Mouse (Mus musculus) forebrain, embryonic 14.5 days (tissue): ENCODE measurements around the gene Frmd4a. TPM values are rescaled to one million over a fixed set of nuclear protein-coding genes. Genes with fewer than 3 reads are reported as not detected.
A peak's percentile ranks its signal among the peaks of the same experiment; 100 is the strongest.

ENCODE experiments used
- ATAC-seq: fragments of 200-750 bp; cut with Nextera tagmentation; 2 replicates; pipeline ENCODE4 v1.8.0; 2017; ENCODE audit warnings: mild to moderate bottlenecking, moderate library complexity
- DNase-seq: peaks from one replicate; pipeline ENCODE4 v3.0.0-alpha.2; 2015; ENCODE audit warnings: low spot score
- H3K27ac ChIP-seq: fragments of 300-500 bp; sonication (generic); 2 replicates; pipeline ENCODE4 v1.5.1; 2014; ENCODE audit warnings: low read depth, mild to moderate bottlenecking, control low read depth, low read length, moderate library complexity
- H3K27me3 ChIP-seq: fragments of 300-500 bp; sonication (generic); replicated peaks from 2 replicates; pipeline ENCODE4 v1.6.1; 2014; ENCODE audit warnings: low read length, control low read depth, mixed read lengths; ENCODE audit not compliant: control insufficient read depth, insufficient read depth
- H3K36me3 ChIP-seq: fragments of 300-500 bp; sonication (generic); 2 replicates; pipeline ENCODE4 v1.6.1; 2014; ENCODE audit warnings: low read length, control low read depth; ENCODE audit not compliant: control insufficient read depth, insufficient read depth
- H3K4me1 ChIP-seq: fragments of 300-500 bp; sonication (generic); 2 replicates; pipeline ENCODE4 v1.6.1; 2014; ENCODE audit warnings: antibody characterized with exemption, low read length, control low read depth; ENCODE audit not compliant: control insufficient read depth, insufficient read depth
- H3K4me2 ChIP-seq: fragments of 300-500 bp; sonication (generic); 2 replicates; pipeline ENCODE4 v1.6.1; 2014; ENCODE audit warnings: mild to moderate bottlenecking, control low read depth, low read length
- H3K4me3 ChIP-seq: fragments of 300-500 bp; sonication (generic); 2 replicates; pipeline ENCODE4 v1.5.1; 2014; ENCODE audit warnings: low read depth, low read length, control low read depth
- H3K9ac ChIP-seq: fragments of 300-500 bp; sonication (generic); 2 replicates; pipeline ENCODE4 v1.6.1; 2014; ENCODE audit warnings: mild to moderate bottlenecking, low read length, control low read depth, moderate library complexity
- H3K9me3 ChIP-seq: fragments of 300-500 bp; sonication (generic); replicated peaks from 2 replicates; pipeline ENCODE4 v1.6.1; 2016; ENCODE audit warnings: low read length, control low read depth, mixed read lengths; ENCODE audit not compliant: control insufficient read depth
- WGBS: fragments of 180-500 bp; shearing (Covaris S2); extraction: QIAGEN DNeasy Blood & Tissue Kit; methylation state at CpG from one replicate; pipeline ENCODE4 v1.1.7; 2014; 5-methylcytosine and 5-hydroxymethylcytosine counted together
- polyA plus RNA-seq: library from polyadenylated mRNA; unstranded; fragments of >200 nt; fragmentation: Nextera tagmentation; extraction: Ambion mirVana; gene quantifications from 2 replicates; pipeline ENCODE4 v1.2.1, GENCODE M21; 2014

Gene Frmd4a
- polyA plus RNA-seq, 1 experiment from 2014 or later, result 36.9 TPM

DNA sequence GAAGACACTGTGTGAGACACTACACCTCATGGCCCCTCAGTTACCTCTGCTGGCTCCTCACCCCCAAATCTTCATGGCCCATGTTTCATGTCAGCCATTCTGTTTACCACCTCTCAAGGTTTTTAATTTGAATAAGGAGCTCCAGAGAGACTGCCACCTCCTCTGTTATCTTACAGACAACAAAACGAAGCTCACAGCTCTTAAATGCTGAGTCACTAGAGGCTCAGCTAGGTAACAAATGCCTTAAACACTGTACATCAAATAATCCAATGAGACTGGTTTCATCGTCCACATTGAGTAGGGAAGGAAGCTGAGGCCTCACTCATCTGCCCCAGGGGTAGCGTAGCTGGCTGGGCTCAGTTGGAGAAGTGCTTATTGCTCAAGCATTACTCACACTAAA lies 245.2 kb downstream of the Frmd4a start:
- Histone ChIP-seq H3K27ac (no peak overlapping the region), H3K4me1 (0 out of 2 replicates have a peak, but pooled peaks cover 6% of the 10 kb centered on the region), H3K9ac (no peak overlapping the region), H3K9me3 (no peaks in the 10 kb centered on the region), H3K4me2 (no peak overlapping the region), H3K4me3 (no peak overlapping the region), H3K36me3 (no peaks in the 10 kb centered on the region), H3K27me3 (no peaks in the 10 kb centered on the region)
- WGBS, result 84% methylated on average over 3 of the region's 3 CpGs
- ATAC-seq, result no peak
- DNase-seq, result no peak

DNA sequence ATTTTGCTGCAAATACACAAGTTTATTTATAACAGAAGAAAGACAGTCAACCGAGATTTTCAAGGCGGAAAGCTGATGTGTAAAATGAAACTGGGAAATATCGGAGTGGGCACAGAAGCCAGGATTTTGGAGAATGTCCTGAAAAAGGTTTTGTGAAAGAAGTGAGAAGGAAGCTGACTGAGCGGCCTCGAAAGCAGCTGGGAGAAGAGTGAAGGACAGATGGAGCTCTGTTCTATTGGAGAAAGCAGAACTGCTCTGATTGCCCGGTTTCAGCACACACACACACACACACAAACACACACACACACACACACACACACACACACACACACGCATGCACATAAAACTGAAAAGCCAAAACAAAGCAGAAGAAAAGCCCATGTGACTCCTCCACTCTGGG lies 249.9 kb downstream of the Frmd4a start:
- ATAC-seq (no peak), DNase-seq (no peak)
- 81% methylated on average over 7 of the region's 7 CpGs for WGBS
- no peaks in the 10 kb centered on the region for H3K4me1 ChIP-seq
- no peaks in the 10 kb centered on the region for H3K27me3 ChIP-seq
- H3K9ac ChIP-seq, result no peak overlapping the region
- H3K27ac ChIP-seq, result no peak overlapping the region
- no peaks in the 10 kb centered on the region for H3K9me3 ChIP-seq
- H3K4me3 ChIP-seq, result no peak overlapping the region
- H3K4me2 ChIP-seq, result no peak overlapping the region
- H3K36me3 ChIP-seq, result no peaks in the 10 kb centered on the region

DNA sequence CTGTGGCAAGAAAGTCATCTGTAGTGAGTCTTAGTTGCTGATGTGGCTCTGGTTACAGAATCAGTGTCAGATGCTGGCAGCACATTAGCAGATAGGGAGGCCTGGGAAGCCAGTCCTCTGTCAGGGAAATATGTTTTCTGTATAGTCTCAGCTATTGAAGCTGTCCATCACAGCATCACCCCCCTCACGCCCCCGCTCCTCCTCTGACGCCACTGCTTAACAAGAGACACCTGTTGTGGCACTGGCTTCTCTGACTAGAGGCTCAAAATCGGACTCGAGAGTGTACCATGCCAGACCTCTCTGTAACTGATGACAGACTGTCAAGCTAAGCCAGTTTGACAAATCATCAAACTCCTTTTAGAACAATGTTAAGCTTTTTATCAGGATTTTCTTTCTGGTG lies 265.3 kb downstream of the Frmd4a start:
- Histone ChIP-seq H3K9ac (no peak overlapping the region), H3K27me3 (no peaks in the 10 kb centered on the region), H3K4me2 (no peak overlapping the region), H3K9me3 (no peaks in the 10 kb centered on the region), H3K27ac (no peak overlapping the region), H3K36me3 (no peaks in the 10 kb centered on the region), H3K4me1 (0 out of 2 replicates have a peak, but pooled peaks cover 3% of the 10 kb centered on the region), H3K4me3 (no peak overlapping the region)
- ATAC-seq (no peak), DNase-seq (no peak)
- 72% methylated on average over 5 of the region's 5 CpGs for WGBS

DNA sequence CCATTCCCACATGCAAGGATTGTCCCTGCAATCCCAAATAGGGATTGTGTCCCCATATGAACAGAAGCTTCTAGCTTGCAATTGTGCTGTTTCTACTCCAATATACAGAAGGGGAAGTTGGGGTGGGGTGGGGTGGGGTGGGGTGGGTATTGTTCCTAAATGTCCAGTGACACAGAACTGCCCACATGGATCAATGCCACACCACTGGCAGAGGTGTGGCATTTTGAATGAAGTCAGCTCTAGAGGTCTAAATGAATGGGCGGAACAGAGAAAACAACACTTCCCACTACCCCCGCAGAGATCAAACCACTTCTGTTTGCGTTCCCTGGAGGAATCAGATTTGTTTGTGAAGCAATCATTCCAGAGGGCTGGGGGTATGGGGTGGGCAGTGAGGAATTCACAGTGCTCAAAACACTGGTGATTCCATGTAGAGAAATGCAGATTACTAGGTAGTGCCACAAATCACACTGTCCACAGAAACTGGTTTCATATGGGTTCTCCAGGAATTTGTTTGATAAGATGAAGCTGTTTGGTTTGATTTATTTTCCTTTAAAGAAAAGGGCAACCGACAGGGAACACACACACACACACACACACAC lies 268.3 kb downstream of the Frmd4a start:
- Histone ChIP-seq H3K4me2 (no peak overlapping the region), H3K4me1 (0 out of 2 replicates have a peak, but pooled peaks cover 3% of the 10 kb centered on the region), H3K36me3 (no peaks in the 10 kb centered on the region), H3K9ac (no peak overlapping the region), H3K27me3 (no peaks in the 10 kb centered on the region), H3K27ac (no peak overlapping the region), H3K9me3 (no peaks in the 10 kb centered on the region), H3K4me3 (no peak overlapping the region)
- DNase-seq (no peak), ATAC-seq (no peak)
- WGBS, result 42% methylated on average over 4 of the region's 4 CpGs

DNA sequence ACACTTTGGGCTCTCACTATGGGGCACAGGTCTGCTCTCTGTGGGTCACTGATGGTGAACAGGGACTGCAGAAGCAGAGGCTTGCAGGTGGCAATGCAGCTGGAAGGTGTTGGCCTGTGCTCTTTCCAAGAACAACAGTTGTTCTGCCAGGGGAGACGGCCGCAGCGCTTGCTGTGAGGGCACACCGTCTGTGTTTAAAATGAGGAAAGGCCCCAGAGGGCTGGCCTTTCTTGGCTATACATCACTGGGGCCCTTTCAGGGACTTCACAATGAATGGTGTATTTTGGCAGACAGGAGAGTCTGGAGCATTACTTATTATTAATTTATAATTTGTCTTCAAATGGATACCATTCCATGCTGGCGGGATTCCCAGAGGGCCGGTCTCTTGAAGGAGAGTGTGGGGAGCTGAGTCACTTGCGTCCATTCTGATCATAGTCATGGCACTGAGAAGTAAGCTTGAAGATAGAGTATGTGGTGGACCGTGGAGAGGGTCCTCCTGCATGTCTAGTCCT lies 268.9 kb downstream of the Frmd4a start:
- Histone ChIP-seq H3K27ac (no peak overlapping the region), H3K4me2 (no peak overlapping the region), H3K9me3 (no peaks in the 10 kb centered on the region), H3K4me3 (no peak overlapping the region), H3K4me1 (0 out of 2 replicates have a peak, but pooled peaks cover 3% of the 10 kb centered on the region), H3K27me3 (no peaks in the 10 kb centered on the region), H3K9ac (no peak overlapping the region), H3K36me3 (no peaks in the 10 kb centered on the region)
- peak; percentile 35 for DNase-seq
- ATAC-seq, result peak; percentile 32; the same call in 1 of the 2 replicates
- 42% methylated on average over 8 of the region's 8 CpGs for WGBS

DNA sequence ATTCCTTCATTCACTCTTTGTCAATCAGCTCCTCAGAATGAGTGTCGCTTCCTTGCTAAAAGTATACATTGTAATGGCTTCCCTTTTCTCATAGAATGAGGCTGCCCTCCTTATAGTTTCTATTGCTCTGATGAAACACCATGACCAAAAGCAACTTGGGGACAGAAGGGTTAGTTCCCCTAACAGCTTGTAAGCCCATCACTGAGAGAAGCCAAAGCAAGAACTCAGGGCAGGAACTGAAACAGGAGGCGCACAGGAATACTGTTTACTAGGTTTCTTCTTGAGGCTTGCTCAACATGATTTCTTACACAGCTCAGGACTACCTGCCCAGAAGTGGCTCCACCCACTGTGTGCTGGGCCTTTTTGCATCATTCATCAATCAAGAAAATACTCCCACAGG lies 273.0 kb downstream of the Frmd4a start:
- H3K4me3 ChIP-seq, result no peak overlapping the region
- H3K36me3 ChIP-seq, result no peaks in the 10 kb centered on the region
- H3K27me3 ChIP-seq, result no peaks in the 10 kb centered on the region
- ATAC-seq, result no peak
- H3K27ac ChIP-seq, result no peak overlapping the region
- 0 out of 2 replicates have a peak, but pooled peaks cover 3% of the 10 kb centered on the region for H3K4me1 ChIP-seq
- 94% methylated on average over 2 of the region's 2 CpGs for WGBS
- H3K4me2 ChIP-seq, result no peak overlapping the region
- no peak for DNase-seq
- no peak overlapping the region for H3K9ac ChIP-seq
- no peaks in the 10 kb centered on the region for H3K9me3 ChIP-seq

DNA sequence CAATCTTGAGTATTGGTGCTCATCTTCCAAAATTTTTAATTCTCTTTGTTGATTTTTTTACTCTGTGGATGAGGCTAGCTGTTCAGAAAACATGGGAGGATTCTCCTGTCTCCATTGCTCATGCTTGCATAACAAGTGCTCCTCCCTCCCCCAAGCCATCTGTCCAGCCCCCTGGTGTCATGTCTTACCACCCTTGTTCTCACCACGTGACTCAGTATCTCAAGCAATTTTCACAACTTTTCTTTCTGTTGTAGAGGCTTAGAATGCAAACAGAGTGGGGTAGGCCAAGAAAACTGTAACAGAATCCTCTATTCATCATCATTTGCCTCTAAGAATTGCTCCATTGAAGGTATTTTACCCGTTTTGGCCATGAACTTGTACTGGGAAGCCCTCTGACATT lies 273.6 kb downstream of the Frmd4a start:
- Histone ChIP-seq H3K27me3 (no peaks in the 10 kb centered on the region), H3K27ac (no peak overlapping the region), H3K4me3 (no peak overlapping the region), H3K4me2 (no peak overlapping the region), H3K36me3 (no peaks in the 10 kb centered on the region), H3K9ac (no peak overlapping the region), H3K9me3 (no peaks in the 10 kb centered on the region), H3K4me1 (0 out of 2 replicates have a peak, but pooled peaks cover 3% of the 10 kb centered on the region)
- no peak for ATAC-seq
- WGBS, result 61% methylated on average over 2 of the region's 2 CpGs
- no peak for DNase-seq

DNA sequence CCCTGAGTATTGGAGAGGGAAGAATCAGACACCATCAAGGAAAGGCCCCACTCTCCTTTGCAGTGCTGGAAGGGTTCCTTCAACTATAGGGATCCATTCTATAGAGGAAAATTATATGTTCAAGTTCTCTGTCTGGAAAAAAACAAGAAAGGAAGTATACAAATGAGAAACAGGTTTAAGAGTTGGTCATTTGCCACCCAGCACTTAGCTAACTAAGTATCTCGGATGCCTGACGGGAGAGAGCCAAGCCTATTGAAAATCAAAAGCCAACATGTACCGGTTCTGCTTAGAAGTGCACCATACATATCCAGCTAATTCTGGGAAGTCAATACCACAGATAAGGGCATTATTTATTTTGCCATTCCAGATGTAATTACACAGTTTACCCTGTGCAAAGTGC lies 274.2 kb downstream of the Frmd4a start:
- no peak overlapping the region for H3K9ac ChIP-seq
- ATAC-seq, result no peak
- DNase-seq, result no peak
- H3K4me1 ChIP-seq, result 0 out of 2 replicates have a peak, but pooled peaks cover 2% of the 10 kb centered on the region
- no peaks in the 10 kb centered on the region for H3K27me3 ChIP-seq
- H3K4me3 ChIP-seq, result no peak overlapping the region
- no peaks in the 10 kb centered on the region for H3K36me3 ChIP-seq
- no peak overlapping the region for H3K27ac ChIP-seq
- 98% methylated on average over 3 of the region's 3 CpGs for WGBS
- no peaks in the 10 kb centered on the region for H3K9me3 ChIP-seq
- H3K4me2 ChIP-seq, result no peak overlapping the region

DNA sequence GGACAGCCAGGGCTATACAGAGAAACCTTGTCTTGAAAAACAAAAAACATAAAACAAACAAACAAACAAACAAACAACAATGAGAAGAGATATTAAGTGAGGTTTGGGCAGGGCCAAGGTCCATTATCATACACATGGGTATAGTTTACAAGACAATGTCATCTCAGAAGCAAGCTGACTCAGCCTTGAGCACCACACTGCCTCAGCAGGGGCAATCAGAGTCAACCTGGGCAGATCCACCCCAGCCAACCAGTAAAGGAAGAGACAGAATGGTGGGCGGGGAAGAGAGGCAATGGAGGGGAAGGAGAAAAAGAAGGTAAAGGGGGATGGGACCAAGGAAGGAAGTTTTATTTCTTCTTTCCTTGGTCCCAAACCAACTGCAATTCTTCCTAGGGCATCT lies 276.2 kb downstream of the Frmd4a start:
- H3K4me2 ChIP-seq, result no peak overlapping the region
- WGBS, result 94% methylated on average over 1 of the region's 1 CpGs

More for the DNA sequence above, 276.2 kb downstream of the Frmd4a start:
- H3K9me3 ChIP-seq, result no peaks in the 10 kb centered on the region
- H3K27me3 ChIP-seq, result no peaks in the 10 kb centered on the region
- no peak overlapping the region for H3K4me3 ChIP-seq
- H3K4me1 ChIP-seq, result peaks cover 6% of the 10 kb centered on the region; the same call in 1 of the 2 replicates
- H3K9ac ChIP-seq, result no peak overlapping the region
- no peak for DNase-seq
- no peaks in the 10 kb centered on the region for H3K36me3 ChIP-seq
- H3K27ac ChIP-seq, result no peak overlapping the region
- no peak for ATAC-seq
